Mouse (Mus musculus): Measurements from ENCODE around the gene Emp3. TPM values are rescaled to one million over a fixed set of nuclear protein-coding genes. Genes with fewer than 3 reads are reported as not detected.
"Not testable (repeated sequence)": the region's sequence is repeated elsewhere in the genome, so short reads cannot be mapped to it uniquely, and the experiment has no call there.

Gene Emp3
- total RNA-seq, 2 experiments from 2014 or later = 156 to 158 TPM

DNA sequence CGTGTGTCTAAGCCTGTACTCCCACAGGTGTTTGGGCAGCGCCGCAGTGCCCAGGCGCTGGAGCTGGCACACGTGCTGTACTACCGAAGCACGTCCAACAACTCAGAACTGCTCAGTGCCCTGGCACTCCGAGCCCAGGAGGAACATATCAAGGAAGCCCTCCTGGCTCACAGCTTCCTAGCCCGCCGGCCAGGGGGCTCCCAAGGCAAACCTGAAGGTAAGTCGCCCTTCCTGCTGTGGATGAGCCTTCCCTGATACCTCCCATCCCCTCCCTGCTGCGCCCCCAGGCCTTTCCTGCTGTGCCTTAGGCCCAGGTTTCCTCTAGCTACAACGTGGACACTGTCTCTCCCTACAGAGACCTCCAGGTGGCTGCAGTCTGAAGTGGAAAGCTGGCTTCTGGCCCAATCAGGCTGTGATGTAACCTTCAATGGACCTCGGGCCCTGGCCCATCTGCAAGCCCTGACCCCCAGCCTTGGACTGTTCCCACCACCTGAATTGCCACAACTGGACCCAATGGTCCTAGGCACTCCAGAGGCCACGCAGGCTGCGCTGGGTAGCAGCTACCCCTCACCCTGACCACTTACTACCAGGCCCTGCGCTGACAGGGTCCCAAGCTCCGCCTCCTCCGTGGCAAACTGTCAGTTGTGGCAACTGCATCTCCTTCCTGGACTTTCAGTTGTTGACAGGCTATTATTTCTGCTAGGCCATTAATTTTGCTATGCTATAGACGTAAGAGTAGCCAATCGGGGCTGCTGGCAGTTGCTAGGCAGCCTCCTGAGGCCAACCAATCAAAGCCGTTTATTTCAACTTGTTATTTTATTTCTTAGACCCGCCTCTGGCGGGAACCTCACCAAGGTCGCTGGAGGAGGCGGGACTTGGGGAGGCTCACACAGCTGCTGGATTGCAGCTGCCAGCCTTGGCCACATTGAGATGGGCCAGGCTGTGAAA, 4.9 kb downstream of the Emp3 start:
- peak; percentile 88 for DNase-seq

DNA sequence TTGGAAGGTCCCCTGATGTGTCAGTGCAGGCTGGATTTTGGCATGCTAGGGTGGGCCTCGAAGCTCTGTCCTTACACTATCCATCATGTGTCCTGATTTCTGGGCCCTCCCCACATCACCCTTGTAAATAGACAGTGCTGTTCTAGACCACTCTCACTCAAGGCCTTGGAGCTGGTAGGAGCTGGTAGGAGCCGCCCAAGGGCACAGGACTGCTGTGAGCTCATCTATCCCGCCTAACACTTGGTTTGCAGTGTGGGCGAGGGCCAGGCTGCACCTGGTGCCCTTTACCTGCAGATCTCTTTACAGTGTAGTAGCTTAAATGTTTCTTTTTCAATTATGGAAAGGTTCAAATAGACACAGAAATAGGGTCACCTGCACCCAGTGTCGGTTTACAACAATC, 6.2 kb downstream of the Emp3 start:
- no peak for DNase-seq

DNA sequence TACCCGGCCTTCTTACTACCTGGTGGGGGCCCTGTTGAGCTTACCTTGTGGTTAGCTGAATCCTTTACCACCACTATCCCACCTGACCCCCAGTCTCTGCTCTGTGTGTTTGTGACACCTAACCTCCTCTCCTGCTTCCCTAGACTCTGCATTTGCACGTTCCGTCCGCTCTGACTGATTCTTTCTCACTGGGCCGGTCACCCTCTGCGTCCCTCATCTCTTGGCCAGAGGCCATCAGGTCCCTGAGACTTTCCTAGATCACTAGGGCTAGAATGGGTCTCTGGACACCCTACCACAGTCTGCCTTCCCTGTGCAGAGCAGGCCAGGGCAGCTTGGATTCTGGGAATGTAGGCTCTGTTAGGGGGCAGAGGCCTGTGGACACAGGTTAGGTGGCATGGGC, 7.1 kb downstream of the Emp3 start:
- DNase-seq = no peak

GRCm38 (mm10) chr7:45909145-45909544, 12.1 kb downstream of the Emp3 start:
- no peak for DNase-seq

DNA sequence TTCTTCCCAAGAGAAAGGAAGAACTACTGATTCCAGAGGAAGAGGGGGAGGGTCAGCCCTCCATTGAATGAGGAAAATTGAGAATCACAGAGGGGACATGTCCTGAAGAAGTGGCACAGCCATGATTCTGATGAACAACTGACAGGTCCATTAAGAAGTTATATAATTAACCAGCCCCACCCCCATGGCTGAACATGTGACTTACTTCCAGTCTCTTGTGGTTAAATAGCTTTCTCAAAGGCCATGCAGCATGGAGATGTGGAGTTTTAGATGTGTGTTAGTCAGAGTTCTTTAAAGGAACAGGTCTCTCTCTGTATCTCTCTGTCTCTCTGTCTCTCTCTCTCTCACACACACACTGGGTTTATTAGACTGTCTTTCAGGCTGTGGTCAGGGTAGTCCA, 12.8 kb downstream of the Emp3 start:
- DNase-seq = no peak

DNA sequence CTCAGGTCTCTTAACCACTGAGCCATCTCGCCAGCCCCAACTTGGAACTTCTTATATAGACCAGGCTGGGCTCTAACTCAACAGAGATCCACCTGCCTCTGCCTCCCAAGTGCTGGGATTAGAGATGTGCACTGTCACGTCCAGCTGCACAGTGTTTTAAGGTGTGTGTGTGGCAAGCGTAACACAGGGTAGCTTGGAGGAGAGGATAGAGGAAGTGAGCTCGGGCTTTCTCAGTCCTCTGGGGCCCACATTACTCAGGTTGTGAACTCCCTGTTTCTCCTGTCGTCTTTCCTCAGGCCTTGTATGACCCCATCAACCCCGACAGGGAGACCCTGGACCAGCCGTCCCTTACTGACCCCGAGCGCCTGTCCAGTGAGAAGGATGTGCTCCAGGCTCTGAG, 14.6 kb downstream of the Emp3 start:
- DNase-seq = no peak

DNA sequence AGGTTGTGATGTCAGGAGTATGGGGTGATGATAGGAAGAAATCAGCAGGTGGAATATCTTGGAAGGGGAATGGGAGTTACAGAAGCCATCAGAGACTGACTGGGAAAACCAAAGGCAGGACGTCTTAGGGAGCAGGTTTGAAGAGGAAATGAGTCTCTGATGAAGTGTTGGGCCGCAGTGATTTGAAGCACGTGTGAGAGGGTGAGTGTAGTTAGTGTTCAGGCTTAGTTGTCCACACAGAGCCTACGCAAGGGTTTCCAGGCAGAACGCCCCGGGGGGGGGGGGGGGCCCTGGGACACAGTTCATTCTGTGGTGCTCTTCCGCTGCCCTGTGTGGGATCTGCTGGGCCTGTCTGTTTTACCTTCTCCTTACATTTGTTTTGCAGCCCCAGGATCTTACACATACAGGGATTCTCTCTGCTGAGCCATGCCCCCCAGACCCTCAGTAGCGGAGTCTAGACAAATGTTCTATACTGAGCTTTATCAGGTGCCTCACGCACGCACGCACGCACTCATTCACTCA, 18.7 kb downstream of the Emp3 start:
- DNase-seq = no peak

DNA sequence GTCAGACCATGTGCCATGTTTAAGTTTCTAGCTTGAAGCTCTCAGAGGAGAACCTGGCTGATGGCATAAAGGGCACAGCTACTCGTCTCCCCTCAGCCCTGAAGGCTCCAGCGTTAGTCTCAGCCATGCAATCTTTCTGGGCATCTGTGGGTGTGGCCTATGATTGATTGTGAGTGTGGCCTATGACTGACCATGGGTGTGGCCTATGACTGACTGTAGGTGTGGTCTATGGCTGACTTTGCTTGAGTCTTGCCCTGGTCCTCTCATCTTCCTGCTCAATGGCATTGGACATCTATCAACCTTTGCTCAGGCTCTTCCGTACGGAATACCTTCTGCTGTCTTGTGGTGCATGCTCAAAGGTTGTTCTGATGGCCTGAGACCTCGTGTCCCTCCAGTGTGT, 19.6 kb downstream of the Emp3 start:
- DNase-seq = peak; percentile 58

DNA sequence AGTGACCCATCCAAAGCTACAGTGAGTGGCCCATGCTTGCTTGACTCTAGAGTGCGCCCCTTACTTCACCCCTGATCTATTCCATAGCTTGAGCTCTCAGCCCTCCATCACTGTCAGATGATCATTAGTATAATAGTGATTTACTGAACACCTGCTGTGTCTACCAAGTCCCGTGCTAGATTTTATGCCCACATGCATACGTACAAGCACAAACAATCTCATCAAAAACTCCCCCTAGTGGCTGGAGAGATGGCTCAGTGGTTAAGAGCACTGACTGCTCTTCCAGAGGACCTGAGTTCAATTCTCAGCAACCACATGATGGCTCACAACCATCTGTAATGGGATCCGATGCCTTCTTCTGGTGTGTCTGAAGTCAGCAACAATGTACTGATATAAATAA, 23.1 kb downstream of the Emp3 start:
- not testable (repeated sequence) for DNase-seq

DNA sequence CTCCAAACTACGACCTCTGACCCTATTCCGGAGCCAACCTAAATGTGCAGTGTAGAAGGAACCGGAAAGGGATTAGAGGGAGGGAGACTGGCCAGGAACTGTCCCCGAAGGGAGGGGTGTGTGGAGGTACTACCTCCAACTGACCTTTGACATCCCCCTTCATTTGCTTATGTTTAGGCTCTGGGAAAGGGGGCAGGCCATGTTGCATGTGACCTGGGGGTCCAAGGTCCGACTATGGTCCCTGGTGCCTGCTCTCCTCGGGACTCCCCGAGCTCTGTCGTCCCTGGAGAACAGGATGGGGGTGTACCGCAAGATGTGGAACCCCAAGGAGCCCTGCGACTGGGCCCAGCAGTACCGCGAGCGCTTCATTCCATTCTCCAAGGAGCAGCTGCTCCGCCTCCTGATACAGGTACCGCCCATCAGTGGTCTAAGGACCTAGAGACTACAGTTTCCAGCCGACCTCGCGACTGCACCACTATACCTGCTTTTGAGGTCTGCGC, 23.9 kb downstream of the Emp3 start:
- peak; percentile 72 for DNase-seq

- DNase-seq = peak; percentile 95
Observed at GRCm38 (mm10) chr7:45896517-45897257, 24.5 kb downstream of the Emp3 start, which contains the start of the genes Syngr4 and Tmem143. Syngr4 (minus strand) TSS chr7:45896714. Tmem143 (plus strand) TSS chr7:45896941.

GRCm38 (mm10) chr7:45895931-45896516, 25.2 kb downstream of the Emp3 start:
- no peak for DNase-seq

- no peak for DNase-seq
Observed at GRCm38 (mm10) chr7:45892651-45893050, 28.6 kb downstream of the Emp3 start.

GRCm38 (mm10) chr7:45887246-45887645, 34.0 kb downstream of the Emp3 start:
- DNase-seq = no peak

GRCm38 (mm10) chr7:45881011-45881410, 40.2 kb downstream of the Emp3 start:
- DNase-seq = no peak

DNA sequence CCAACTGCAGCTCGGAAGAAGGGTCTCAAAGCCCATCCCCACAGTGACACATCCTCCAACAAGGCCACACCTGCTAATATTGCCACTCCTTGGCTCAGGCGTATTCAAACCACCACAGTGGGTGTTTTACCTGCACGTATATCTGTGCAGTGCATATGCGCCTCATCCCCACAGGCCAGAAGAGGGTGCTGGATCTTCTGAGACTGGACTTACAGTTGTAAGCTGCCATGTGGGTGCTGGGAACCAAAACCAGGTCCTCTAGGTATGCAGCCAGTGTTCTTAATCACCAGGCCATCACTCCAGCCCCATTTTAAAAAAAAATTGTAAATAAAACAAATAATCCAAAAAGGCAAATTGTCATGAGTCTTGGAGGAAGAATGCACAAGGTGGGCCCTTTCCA, 40.7 kb downstream of the Emp3 start:
- DNase-seq = no peak

GRCm38 (mm10) chr7:45878278-45878677, 42.9 kb downstream of the Emp3 start, which contains the start of gene Grin2d:
Grin2d (minus strand) TSS chr7:45878378.
- not testable (repeated sequence) for DNase-seq

- DNase-seq = no peak
Observed at GRCm38 (mm10) chr7:45876895-45877294, 44.3 kb downstream of the Emp3 start.

DNA sequence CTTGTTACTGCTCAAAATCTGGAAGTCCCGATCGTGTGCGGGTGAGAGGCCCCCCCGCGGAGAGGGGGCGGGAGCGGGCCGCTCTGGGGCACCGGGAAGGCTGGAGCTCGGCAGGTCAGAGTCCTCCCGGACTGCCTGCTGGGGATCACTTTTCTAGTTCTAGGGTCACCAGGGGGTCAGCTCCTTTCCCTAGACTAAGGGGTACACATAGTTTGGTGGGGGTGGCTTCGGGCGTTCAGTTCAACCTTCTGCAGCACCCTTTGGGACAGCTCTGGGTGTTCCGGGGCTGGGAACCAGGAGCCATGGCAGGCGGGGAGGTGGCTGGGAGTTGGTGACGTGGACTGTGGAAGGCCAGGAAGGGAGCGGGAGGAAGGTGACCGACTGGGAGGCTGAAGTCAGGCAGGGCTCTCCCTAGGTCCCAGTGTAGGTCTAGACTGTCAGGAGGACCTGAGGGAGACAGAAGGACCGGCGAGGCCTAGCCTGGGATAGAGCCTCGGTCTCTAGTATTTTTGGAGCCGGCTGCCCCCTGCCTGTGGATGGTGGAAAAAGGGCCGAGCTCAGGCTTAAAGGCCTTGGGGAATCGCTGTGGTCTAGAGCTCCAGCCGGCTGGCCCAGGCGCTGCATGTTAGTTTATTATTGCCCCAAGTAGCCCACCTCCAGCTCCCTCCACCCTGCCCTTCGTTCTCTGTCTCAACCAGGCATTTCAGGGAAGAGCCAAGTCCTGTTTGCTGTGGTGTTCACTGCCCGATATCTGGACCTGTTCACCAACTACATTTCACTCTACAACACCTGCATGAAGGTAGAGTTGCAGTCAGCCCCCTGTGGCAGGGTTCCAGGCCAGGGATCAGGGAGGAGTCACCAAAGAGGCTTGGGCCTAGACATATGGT, 47.9 kb downstream of the Emp3 start:
- DNase-seq = peak; percentile 78

DNA sequence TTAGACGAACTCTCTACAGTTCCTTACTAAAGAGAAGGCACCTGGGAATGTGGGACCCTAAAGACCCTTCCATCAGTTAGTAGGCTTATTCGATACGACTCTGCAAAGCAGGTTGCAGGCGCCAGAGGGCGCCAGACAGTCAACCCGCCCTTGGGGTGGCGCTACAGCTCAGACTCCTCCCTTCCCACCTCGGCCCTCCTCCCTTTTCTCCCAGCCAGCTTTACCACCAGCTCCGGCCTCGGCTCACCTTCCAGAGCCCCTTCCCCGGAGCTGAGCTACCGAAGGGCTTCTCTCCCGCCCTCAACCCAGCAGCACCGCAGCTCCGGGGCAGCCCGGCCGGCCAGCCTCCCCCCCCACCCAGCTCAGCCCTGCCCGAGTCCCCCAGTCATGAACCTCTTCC, 48.6 kb downstream of the Emp3 start, which contains the start of gene Kdelr1:
TSS of gene Kdelr1 (plus strand) at position 149 of the 400 bp plus-strand sequence.
- DNase-seq = peak; percentile 93
